Mouse (Mus musculus): ENCODE measurements around the gene Opcml.

GRCm38 (mm10) chr9:27961682-27962081 lies 171.1 kb downstream of the Opcml start:
- TF ChIP-seq POLR2A (IDR thresholded peaks at IDR 0.05; ENCODE audit: insufficient read depth, low read length) (no peak), CTCF (IDR thresholded peaks at IDR 0.05; ENCODE audit: low read depth, low read length) (no peak)

Data from ES-Bruce4 (cell line).